Mouse (Mus musculus) retina, postnatal 7 days (tissue): ENCODE results near the gene Robo1.
"Not testable (repeated sequence)": the region's sequence is repeated elsewhere in the genome, so short reads cannot be mapped to it uniquely, and the experiment has no call there.

Experiments used
- DNase-seq: peaks from one replicate; pipeline ENCODE4 v3.0.0-alpha.2; 2012; ENCODE audit warnings: low read depth, low spot score

The Robo1 gene

DNA sequence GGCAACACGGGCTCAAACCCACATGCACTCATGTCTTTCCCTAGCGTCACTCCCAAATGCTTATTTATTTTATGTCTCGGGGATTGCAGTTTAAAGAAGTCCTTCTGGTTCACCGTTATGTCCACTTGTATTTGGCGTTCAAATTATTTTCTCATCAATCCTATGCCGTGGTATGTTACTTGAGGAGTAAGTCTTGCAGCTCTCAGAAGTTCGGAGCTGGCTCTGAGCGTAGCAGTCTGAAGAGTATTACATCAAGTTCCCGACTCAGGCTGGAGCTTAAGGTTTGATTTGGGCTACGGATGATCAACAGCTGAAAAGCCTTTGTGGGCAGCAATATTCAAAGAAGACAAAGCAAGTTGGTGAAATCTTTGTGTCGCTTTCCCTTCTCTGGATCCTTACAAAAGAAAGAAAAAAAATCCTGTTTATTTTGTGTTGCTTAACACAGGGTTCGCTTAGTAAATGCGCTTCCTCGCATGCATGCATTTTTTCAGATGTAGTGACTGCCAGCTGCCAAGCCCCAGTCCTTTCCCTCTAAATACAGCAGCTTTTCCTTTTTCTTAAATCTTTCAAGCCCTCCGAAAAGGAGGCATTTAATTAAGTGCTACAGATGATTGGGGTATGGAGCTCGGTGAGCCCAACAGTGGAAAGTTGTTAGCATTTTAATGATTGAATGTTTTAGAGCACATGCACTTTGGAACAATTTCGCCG lies 136.5 kb downstream of the Robo1 start:
- no peak for DNase-seq

DNA sequence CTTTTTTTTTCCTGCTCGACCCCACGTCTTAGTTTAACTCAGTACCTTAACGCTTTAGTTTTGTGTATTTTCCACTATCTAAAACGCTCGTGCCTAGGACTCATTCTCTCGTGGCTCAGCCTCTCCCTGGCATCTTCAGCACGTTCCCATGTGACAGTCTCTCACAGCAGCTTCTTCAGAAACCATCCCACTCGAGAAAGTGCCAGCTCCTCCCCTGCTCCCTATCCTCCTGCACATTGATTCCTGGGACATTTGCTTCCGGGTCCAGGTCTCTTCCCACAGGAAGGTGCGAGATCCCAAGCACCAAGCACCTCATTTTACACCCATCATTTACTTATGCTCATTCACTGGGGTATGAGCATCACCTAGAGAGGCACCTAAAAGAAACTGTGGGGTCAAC lies 150.0 kb downstream of the Robo1 start:
- no peak for DNase-seq

DNA sequence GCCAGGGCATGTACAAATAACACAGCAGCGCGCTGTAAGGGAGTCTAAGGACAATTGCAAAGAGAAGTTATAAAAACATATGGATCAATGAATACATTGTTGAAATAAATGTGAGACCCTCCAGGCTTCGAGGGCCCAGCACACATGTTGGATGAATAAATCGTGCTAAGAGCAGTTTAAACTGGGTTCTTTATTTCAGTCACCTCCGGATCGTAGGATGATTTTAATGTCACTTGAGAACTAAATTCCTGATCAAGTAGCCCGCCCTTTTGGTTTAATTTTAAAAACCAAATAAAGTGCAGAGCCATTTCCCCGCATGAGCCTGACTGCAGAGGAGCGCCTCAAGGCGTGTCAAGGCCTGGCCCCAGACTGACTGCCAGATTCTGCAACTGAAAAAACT lies 150.5 kb downstream of the Robo1 start:
- DNase-seq = no peak

DNA sequence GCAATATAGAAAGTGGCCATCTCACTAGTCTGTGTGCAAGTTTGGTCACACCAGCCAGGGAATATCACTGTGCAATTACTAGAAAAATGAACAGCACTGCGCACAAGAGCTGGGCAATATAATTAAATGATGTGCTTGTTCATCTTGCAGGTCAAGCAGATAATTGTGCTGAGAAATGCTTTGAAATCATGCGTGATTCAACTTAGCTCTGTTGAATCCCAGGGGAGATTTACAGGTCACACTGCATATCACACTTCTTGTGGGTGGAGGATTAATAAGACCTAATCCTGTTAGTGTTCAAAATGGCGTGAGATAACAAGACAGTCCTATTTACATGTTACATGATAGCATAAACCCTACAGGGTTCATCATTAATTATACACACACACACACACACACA lies 157.6 kb downstream of the Robo1 start:
- DNase-seq = peak; percentile 8

DNA sequence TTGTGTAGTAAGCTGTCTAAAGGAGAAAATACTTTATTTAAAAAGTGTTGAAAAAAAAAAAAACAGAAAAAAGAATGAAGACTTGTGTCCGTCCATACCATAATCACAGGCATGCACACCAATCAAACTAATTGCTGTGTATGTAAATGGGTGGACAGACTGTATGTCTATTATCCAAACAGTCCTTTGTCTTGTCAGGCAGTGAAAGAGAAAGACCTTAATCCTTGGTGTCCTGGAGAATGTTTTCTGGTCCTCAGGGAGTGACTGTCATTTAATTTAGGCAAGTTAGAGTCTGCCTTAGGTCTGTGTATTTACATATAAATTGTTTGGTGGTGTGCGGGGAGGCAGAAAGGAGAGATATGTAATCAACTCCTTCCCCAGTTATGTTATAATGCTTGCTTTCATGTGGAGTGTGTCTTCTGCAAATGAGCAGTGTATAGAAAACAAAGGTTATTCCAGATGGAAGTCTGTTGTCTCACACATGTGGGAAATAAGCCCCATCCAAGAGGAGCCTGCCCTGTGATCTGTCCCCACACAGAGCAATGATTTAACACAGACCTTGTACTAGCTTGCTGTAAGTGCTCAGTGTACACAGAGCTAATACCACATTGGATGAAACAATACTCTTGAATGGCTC lies 162.0 kb downstream of the Robo1 start:
- no peak for DNase-seq

DNA sequence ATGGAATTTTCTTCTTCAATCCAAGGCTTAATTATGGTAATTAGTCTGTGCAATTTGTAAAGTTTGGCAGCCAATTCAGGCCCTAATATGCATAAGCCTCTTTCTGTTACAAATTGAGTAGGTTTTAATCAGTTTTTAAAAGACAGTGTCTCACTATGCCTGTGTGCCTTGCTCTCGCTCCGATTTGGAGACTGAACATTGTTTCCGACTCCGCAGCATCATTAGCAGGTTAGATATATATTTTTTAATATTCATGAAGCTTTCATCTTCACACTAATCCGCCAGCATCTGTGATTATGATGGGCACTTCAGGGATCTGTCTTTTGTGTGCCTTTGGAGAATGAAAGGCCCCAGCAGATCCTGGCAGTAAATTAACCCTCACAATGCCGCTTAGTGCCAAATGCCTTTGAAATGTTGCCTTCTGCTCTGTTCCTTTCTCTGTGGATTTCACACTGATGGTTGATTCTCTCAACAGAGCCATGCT lies 202.7 kb downstream of the Robo1 start:
- peak; percentile 13 for DNase-seq

DNA sequence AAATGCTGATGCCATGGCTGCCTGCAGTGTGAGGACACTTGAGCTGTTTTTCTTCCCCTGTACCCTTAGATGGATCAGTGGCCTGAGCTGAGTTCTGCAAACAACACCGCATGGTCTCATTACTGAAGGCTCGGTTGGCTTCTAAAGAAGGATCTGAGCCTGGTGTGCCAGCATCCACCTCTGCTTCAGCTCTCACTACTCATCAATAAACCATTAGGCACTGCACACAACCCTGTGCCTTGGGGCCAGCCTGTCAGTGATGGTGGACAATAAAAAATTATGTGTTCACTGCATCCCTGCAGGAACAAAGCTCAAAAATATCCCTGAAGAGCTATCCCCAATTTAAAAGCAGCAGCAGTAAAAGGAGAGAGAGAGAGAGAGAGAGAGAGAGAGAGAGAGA lies 223.2 kb downstream of the Robo1 start:
- DNase-seq = no peak

DNA sequence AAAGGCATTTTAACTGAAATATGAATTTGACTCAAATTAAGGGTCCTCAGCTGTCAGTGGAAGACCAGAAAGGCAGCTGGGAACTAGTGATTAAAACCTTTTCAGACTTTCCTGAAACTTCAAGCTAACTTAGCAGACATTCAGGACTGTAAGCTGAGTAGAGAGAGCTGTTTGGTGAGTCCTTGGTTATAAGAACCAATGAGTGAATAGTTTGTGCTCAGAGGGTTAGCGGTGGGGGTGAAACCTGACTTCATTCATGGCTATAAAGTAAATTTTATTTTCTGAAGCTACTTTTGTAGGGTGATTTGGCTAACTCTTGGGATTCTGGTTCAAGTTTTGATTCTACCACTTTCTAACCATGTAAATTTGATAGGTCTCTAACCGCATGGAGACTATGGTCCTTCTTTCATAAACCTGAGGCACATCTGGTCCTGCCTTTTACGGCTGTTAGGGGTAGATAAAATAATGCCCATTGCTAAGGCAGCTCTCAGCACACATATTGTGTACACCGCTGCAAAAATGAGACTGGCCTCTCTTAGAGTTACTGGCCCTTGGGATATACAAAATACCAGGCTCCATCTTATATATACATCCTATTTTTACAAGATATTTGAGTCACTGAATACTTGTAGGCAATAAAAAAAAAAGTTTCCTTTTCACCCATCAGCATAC lies 225.9 kb downstream of the Robo1 start:
- DNase-seq = no peak

DNA sequence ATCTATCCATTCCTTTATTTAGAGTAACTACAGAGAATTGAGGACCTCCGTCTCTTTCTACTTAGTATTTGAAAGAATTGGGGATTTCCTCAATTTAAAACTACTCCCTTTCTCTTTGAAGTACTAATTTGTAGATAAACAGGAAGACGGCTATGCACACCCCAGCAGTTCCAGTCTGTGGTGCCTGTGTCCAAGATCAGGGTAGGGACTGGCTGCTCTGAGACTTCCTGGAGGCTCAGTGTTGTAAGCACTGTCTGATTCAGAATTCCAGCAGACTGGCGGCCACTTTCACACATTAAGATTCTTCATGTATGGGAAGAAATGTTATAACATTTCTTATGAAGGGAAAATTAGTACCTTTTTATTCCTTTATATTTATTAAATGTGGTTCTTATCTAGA lies 230.1 kb downstream of the Robo1 start:
- no peak for DNase-seq

DNA sequence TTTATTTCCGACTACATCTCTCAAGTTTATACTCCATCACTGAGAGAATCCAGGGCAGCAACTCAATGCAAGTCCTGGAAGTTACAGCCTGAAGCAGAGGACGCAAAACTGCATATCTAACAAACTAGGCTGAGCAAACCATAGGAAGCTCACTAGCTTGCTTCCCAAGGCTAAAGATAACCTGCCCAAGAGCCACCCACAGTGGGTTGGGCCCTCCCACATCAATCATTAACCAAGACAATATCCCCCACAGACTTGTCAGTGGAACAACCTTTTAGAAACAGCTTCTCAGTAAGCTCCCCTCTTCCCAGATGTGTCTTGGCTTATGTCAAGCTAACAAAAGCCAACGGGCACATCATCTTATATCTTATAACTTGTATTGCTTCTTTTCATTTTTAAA lies 235.8 kb downstream of the Robo1 start:
- DNase-seq = no peak

DNA sequence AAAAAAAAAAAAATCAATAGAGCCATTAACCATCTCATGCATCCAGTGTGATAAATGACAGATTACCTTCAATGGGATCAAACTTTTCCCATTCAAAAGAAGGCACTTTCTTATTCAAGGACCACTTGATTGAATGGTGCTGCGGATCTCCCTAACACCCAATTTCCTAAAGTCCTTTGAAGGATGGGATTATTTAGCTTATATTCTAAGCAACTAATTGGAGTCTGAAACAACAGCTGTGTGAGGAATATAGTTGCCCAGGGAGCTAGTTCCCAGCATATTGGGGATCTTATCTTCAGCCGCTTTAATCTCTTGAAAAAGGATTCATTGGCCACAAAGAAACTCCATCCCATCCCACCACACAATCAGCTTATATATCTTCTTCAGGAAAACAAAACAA lies 236.8 kb downstream of the Robo1 start:
- no peak for DNase-seq

DNA sequence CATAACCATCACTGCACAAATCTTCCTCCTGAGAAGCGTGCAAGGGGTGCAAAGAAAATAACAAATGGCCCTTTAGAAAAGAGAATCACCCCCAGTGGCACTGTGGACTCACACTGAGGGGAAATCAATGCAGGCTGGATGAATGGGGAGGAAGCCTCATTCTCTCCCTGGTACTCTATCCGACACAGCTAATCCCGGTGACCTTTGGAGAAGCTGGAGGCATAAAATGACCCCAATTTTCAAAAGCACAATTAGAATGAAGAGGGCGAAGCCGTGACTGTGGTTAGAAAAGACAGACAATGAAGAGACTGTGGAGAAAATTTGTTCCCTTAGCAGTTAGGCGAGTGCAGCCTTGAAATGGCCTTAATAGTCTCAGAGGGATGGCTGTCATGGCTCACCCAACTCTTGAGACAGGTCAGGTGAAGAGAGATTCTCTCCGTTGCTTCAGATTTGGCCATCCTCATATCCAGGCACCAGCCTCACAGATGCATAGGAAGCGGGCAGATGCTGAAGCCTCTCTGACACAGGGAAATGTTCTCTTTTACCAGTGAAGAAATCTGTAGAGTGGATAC lies 243.7 kb downstream of the Robo1 start:
- no peak for DNase-seq

DNA sequence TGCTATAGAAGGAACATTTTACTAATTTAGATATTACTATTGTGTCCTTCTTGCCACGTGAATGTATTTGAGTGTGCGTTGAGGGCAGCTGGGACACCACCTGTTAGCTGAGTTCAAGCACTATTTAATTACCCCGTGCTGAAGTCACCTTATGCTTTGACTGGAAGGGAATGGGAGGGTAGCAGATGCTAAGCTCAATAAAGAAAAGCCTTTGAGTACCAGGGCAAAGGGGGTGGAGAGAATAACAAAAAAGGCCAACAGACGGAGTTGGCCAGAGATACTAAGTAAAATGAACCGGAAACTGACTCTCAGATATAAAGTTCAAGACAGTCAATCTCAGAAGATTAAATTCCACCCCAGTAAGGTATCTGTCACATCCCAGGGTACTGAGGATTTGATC lies 245.6 kb downstream of the Robo1 start:
- no peak for DNase-seq

DNA sequence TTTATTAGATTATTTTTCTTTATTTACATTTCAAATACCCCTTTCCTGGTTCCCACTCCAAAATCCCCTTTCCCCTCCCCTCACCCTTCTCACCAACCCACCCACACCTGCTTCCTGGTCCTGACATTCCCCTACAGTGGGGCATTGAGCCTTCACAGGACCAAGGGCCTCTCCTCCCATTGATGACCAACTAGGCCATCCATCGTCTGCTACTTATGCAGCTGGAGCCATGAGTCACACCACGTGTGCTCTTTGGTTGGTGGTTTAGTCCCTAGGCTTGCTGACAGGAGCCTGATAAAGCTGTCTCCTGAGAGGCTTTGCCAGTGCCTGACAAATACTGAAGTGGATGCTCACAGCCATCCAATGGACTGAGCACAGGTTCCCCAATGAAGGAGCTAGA lies 254.0 kb downstream of the Robo1 start:
- not testable (repeated sequence) for DNase-seq

DNA sequence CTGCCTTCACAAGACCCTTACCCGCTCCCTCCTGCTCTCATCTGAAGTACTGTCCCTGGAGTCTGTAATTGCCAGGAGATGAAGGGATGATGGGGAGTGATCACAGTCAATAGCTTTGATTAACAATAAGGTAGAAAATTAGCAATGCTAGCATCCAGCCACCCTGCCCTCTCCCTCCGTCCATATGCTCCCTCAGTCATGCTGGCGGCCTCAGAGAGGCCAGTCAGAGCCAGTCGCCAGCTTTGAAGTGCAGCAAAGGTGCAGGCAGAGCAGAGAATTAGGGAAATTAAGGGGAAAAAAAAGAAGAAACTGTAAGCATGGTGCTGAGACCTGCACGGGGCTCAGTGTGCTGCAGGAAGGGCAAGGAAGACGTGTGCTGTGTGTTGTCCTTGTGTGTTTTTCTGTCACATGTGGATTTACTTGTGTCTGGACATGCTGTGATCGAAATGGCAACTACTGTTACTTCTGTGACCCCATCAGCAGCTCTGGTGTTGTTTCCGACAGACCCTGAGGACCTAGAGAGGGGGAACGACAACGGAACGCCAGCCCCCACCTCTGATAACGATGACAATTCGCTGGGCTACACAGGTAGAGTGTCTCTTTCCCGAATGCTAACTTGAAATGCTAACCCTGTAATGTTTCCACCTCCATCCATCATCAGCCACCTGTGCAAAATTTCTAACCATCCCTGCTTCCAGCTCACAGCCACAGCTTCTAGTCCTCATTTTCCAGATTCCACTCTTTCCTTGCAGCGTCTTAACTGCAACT lies 255.3 kb downstream of the Robo1 start:
- no peak for DNase-seq

DNA sequence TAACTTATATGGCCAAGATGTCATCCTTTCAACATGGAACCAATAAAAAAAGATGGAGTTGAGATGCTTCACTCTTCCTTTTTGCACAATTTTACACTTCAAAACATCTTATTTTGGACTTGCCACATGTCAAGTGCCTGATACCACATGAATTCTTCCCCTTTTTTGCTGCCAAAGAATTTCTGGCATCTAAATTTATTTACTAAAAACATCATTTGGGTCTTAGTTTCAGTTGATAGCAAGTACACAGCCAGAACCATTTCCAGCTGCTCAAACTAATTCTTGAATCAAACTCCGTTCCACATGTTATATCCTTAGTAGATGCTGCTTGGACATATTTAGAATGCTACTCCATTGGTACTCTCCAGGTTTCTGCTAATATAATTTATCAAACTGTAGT lies 267.1 kb downstream of the Robo1 start:
- DNase-seq = no peak

DNA sequence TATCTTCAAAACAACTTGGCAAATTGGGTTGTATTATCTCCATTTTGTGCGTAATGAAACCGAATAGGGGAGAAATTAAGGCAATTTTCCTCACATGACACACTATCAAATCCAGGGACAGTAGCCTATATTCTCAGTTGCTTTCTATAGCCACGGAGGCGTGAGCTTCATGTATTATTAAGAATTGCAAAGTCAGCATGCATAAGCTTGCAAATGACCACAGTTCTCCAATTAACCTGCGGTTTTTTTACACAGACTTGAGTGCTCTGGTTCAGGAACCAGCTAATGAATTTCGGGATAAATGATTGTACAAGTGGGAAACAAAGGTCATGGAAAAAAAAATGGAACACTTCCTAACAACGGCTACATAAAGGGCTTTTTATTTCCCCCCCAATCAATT lies 268.9 kb downstream of the Robo1 start:
- no peak for DNase-seq

DNA sequence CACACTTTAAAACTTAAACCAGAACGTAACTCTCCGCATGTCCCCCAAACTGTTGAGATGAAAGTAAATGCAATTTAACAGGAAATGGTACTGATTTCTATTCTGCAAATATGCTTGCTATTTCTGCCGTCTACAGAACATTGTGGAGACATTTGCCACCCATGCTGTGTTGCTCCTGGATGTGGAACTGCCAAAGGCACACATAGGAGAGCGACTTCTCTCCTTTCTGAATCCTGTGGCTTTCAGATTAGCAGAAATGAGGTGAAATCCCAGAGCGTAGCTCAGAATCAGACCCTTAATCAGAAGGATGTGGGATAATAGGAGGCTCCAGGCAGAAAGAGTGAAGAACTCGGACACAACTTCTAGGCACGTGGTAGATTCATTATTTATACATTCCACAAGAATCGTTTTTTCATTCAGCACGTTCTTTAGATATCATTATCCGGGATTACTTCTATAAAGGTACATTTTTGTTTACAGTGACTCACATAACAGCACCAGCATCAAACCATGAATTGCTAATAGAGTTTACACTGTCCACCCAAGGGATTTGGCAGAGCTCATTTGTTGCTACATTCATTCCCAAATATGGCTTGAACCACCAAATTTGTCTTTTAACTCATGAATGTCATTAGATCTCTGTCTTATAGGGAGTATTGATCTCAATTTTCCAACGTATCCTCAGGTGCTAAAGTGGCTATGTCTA lies 276.5 kb downstream of the Robo1 start:
- DNase-seq = no peak

DNA sequence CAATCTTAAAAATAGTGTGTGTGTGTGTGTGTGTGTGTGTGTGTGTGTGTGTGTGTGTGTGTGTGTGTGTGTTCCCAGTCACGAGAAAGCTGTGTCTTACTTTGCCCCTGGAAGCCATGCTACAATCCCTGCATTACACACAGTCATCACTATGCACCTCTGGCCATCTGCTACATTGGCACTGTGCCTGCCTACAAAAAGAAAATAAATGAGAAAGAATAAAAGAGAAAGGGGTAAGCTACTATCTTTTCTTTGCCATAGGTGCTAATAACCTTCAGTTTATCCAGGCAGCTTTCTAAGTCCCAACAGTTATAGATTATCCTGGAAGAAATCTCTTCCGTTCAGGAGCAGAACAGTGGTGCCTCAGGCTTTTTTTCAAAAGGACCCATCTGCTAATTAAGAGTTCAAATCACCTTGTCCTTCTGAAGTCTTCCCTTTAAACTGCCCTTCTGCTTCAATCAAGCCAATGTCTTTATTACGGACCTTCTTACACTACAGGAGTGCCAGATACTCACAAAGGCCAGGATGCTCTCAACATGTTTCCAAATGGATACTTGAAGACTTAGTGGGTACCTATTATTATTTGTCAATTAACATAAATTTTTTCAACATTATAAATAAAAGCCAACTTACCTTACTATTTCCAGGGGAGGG lies 277.2 kb downstream of the Robo1 start:
- no peak for DNase-seq

DNA sequence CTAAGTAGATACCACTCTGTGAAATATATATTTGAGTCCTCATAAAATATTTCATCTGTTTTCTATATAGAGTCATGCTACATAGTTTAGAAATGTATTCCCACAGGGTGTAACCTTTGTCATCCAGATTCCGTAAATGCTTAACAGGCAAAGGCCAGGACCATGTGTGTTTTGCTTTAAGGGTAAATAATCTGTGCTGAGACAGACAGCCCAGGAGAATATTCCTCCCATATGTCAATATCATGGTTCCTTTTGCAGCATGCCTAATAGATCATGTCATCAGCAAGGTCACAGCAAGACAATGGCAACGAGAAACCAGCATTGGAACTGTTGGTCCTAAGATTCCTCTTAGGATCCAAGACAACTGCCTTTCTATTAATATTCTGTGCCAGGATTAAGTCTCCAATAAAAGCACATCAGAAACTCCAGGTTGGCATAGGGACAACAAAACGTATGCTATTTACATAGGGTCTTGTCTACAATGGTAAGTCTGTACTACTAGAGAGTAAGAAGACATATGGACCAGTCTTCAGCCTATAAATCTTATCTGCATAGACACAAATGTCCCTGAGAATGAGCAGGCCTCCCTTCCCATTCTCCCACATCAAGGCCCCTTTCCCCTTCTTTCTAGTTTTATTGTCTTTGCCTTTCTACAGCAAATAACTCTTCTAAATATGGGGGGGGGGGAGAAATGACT lies 279.4 kb downstream of the Robo1 start:
- no peak for DNase-seq
